Mouse (Mus musculus) G1E-ER4 (cell line): ENCODE measurements around the gene Papolb. TPM values are rescaled to one million over a fixed set of nuclear protein-coding genes. Genes with fewer than 3 reads are reported as not detected.

Experiments used
- GATA1 ChIP-seq: IDR thresholded peaks from one replicate; pipeline ENCODE4 v1.8.0; 2012; ENCODE audit warnings: low read length, inconsistent platforms
- polyA plus RNA-seq: library from polyadenylated mRNA; stranded (reverse); fragments of >175 nt; gene quantifications from 2 replicates; pipeline ENCODE4 v1.2.3, GENCODE M21; 2012

The Papolb gene
- not detected in 2 replicates for polyA plus RNA-seq

DNA sequence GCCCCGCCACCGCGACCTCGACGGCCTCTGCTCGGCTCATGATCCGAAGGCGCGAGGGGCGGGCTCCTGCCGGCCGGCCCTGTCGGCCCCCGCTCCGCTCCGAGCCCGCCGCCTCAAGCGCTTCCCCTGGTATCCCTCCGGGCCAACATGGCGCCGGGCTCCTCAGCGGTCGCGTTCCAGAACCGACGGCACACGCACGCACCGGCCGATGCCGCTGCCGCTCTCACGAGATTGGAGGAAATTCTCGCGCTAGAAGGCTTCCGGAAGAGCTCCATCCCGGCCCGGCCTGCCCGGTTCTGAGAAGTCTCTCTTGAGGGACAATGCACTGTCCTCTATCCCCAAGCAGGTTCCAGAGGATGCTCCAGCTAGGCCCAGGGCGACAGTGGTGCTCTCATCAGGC is at the start of gene Papolb:
Papolb (minus strand) TSS at position 162 of the 400 bp plus-strand sequence.
- no peak for TF ChIP-seq GATA1

DNA sequence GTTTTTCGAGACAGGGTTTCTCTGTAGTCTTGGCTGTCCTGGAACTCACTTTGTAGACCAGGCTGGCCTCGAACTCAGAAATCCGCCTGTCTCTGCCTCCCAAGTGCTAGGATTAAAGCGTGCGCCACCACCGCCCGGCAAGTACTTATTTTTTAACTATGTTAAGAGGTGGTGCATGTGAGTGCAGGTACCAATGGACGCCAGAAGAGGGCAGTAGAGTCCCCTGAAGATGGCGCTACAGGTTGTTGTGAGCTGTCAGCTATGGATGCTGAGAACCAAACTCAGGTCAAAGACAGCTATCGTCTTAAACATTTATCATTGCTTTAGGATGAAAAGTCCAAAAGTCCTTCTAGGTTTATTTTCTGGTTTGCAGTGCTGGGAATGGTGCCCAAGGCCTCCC is 48.3 kb upstream of the Papolb start:
- TF ChIP-seq GATA1, result no peak

DNA sequence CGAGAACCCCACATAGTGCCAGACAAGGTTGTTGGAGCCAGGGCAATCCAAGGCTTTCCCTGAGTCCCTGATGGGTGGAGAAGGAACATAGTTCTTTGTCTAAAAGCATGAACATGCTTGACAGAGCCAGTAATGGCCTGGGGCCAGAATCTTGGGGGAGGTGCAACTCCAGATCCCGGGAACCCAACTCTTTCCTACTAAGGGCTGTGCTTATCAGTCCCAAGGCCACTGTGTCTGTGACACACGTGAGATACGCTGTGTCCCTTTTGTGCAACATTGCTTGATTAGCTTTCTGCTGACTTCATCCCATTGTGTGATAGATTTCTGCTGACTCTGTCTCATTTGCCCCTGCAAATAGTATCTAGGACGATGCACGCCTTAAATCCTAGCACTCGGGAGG is 47.0 kb upstream of the Papolb start:
- TF ChIP-seq GATA1, result no peak

DNA sequence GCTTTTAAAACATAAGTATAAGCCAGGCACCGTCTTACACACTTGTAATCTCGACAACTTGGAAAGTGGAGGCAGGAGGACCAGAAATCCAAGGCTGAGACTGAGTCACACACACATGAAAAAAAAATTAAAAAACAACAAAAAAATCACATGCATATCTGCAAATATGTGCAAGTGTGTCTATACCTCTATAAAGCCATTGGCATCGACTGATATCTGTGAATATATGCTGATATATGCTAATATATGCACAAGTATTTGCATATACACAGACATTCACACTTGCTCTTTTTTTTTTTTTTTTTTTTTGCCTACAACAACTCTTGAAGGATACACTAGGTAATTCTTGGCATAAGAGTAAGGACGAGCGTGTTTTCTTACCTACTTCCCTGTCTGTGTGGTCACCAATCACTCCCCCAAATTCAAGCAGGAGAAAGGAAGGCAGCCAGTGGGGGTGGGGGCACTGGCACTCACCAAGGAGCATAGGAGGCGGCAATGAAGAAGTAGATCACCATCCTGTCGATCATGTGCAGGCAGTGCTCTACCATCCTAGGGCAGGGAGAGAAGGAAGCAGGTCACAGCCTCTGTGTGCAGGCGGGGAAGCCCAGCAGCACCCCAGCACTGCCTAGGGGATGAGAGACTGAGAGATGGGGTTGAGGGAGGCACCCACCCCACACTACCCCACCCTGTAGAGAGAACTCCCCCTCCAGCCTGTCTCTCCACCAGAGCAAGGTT is 44.6 kb upstream of the Papolb start:
- no peak for TF ChIP-seq GATA1

DNA sequence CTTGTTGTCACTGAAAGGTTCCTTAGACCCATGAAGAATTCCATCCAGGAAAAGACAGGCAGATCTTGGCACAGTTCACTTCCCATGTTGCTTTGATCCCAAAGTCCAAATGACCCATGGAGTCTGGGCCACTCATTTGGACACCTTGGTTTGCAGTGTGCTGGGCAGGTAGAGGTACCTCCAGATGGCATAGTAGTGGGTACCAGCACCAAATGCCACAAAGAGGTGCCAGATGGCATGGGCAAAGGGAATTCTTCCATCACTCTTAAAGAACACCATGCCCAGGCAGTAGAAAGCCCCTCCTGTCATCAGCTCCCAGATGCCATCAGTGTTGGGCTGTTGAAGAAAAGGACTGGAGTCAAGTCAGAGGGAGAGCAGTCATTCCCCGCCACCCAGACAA is 34.7 kb upstream of the Papolb start:
- no peak for TF ChIP-seq GATA1

DNA sequence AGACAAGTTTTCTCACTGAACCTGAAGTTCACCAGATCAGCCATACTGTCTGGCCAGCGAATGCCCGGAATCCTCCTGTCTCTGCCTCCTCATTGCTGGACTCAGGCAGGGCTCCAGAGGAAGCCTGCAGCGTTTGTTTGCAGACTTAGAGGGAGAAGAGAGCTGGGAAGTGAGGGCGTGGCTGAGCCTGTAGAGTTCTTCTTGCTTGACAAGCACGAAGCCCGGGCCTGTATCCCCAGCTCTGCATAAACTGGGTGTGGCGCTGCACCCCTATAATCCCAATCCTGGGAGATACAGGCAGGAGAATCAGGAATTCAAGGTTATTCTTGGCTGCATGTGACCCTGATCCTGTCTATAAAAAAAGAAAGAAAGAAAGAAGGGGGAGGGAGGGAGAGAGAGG is 30.4 kb upstream of the Papolb start:
- no peak for TF ChIP-seq GATA1

DNA sequence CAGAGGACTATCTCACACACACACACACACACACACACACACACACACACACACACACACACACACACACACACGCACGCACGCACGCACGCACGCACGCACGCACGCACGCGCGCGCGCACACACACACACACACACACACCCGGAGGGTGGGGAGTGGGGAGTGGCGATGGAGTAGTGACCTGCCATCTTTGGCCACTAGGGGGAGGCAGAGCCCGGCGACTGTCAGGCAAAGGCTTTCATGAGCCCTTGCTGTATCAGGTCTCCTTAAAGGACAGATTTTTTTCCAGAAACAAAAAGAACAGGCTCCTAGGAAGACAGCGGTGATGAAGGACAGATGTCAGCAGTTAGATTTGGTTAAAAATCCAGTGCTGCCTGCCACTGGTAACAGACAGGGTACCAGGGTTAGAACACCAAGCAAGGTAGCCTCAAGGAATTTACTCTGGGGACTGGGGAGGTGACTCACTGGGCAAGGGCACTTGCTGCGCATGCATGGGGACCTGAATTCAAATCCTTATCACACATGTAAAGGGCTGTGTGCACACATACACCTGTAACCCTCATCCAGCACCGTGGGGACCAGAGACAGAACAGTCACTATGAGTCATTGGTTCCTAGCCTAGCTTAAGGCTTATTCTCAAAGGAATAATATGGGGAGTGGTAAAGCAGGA is 27.7 kb upstream of the Papolb start:
- TF ChIP-seq GATA1, result no peak

DNA sequence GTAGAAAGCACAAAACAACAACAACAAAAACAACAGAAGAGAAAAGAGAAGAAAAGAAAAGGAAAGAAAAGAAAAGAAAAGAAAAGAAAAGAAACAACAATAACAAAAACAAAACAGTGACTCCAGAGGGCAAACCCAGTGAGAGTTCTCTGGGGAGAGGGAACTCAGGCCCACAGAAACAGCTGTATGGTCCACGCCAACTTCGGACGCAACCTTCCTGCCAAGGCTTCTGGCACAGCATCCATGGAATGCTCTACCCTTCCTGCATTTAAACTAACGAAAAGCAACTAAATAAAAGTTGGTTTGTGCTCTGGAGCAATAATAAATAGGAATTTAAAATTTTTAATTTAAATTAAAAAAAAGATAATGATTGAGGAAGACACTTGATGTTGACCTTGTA is 26.8 kb upstream of the Papolb start:
- TF ChIP-seq GATA1, result no peak

DNA sequence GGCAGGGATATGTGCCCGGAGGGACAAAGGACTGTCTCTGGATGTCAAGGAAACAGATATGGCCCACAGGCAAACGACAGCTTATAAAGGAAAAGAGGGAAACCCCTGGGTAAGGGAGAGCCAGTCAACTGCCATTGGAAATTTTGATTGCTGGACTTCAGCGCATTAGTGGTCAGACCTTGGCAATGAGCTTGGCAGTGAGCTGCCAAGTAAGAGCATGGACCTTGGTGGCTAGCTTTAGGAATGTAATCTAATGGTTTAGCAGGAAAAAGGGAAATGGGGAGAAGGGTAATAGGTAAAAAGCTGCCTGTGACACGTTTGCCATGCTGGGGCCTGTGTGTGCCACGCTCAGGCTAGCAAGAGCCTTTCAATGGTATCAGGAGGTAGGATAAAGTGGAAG is 26.0 kb upstream of the Papolb start:
- no peak for TF ChIP-seq GATA1

DNA sequence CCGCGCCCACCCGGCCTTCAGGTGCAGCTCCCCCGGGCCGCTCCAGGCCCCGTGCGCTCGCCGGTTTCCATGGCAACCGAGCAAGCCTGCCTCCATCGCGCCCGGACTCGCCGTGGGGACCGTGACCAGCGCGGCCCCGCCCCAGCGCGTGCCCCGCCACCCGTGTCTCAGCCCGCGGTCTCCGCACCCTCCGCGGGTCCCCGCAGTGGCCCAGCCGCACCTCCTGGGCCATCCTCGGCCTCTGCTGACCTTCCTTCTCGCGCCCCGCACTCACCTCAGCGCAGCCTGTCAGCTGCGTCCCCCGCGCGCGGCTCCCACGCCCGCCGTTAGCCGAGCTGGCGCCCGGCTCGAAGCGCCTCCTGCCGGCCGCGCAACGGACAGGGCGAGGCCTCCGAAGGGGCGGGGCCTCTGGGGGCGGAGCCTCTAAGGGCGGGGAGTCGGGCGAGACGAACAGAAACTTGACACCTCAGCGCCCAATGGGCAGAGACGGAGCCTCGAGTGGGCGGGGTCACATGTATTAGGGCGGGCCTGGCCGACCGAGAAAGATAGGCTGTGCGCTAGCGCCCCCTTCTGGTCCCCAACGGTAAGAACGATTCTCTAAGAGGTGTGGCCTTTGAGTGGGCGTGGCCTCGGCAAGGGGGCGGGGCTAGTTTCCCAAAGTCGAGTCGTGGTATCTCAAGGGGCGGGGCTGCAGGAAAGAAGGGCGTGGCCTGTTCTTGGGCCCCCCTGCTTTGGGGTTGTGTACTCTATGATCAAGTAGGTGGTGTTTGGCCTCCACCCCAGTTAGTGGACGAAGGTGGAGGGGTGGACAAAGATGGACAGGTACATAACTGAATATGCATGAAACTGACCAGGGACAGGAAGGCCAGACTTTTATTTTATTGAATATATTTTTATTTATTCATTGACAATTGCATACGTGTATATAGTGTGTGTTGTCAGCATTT is 21.1 kb upstream of the Papolb start, which contains the start of gene Radil:
Radil (minus strand) TSS at position 393 of the 947 bp plus-strand sequence.
- TF ChIP-seq GATA1, result no peak

DNA sequence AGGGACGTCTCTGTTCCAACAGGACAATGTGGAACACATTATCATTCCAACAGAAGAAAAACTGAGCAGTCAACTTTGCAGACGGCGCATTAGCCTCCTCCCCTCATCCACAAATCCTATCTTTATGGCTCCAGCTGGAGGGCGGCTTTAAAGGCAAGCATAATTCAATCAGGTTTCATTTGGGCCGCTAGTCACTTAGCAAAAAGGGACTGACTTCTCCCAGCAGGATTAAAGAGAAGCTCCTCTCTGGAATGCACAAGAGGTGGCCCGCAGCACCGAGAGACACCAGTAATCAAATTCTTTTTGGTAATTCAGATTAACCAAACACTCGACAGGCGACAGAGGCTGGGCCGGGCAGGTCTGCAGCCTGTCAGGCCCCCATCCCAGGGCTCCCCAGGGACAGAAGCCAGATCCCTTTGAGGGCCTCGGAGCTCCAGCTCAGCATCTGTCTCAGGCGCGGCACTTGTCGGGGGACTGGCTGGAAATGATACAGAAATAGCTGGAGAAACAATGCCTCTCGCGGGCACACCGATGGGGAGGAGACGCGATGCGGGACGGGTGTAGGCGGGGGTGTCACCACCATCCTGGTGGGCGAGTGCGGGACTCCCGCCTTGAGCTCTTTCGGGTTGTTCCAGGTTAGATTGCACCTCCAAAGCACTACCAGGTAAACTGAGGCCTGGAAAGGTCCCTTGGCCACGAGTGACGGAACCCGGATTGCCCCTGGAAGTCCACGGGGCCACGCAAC is 20.3 kb upstream of the Papolb start:
- no peak for TF ChIP-seq GATA1

DNA sequence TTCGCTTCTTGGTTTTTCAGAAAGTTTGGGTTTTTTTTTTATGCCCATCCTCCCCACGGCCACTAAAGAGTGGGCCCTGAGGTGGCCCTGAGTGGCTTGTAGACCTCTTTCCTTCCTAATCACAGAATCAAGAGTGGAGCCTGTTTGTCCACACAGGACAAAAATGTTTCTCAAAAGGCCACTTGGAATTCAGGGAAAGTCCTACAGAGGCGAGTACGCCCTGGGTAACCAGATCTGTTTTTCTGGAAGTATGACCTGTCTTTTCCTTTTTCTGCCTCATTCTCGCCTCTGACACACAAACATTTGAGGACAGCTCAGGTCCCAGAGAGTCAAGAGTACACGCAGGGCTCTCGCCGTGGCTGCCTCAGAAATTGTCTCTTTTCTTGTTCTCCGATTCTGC is 19.6 kb upstream of the Papolb start:
- TF ChIP-seq GATA1, result no peak

DNA sequence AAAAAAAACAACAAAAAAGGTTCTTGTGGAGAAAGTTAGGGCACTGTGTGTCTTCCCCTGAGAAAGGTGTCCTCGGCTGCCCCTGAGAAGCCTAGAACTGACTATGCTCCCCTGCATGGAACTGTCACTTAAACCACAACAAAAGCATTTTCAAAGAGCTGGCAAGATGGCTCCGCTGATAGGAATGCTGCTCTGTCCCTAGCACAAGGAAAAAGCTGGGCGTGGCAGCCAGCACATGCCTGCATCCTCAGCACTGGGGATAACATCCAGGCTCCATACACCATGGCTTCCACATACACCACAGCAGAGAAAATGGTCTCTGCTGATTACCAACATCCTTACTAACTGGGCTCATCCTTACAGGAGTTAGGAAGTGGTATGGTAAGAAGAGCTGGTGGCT is 17.2 kb upstream of the Papolb start:
- no peak for TF ChIP-seq GATA1

DNA sequence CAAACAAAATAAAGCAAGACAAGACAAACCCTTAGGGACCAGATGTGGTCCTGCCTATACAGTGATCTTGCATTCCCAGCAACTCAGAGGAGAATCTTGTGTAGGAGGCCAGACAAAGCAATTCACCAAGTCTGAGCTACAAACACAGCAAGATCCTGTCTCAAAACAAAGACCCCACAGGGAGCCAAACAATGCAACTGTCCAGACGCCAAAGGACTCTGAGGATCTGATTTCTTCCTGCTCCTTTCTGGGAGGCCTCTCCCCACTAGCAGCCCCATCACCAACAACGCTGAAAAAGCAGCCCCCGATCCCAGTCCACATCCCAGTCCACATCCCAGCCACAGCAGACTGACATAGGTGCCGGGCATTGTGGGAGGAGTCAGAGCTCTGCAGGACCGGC is 16.5 kb upstream of the Papolb start:
- TF ChIP-seq GATA1, result no peak
